Mouse (Mus musculus): ENCODE data around the gene Mrps15. TPM values are rescaled to one million over a fixed set of nuclear protein-coding genes. Genes with fewer than 3 reads are reported as not detected.
A peak's percentile ranks its signal among the peaks of the same experiment; 100 is the strongest.
"Not testable (repeated sequence)": the region's sequence is repeated elsewhere in the genome, so short reads cannot be mapped to it uniquely, and the experiment has no call there.

The Mrps15 gene
- total RNA-seq, 2 experiments from 2014 or later = 46.6 to 47.9 TPM

DNA sequence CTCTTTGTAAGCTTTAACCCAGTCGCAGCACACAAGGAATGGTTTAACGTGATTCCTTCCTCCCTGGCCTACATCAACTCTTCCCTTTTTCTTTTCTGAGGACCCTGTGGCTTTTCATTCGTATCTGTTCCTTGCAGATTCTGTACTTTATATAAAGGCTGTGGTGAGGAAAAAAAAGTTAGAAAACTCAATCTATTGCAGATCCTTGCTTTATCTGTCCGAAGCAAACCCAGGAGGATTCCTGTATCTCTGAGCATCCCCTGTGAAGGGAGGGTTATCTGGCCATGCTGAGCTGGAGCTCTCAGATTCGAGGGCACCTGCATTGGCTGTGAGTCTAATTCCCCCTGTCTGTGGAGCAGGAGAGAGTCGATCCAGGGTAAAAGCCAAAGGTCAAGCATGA, 22.1 kb downstream of the Mrps15 start:
- DNase-seq (ENCODE audit: low spot score in 2 of 2) = no peak

DNA sequence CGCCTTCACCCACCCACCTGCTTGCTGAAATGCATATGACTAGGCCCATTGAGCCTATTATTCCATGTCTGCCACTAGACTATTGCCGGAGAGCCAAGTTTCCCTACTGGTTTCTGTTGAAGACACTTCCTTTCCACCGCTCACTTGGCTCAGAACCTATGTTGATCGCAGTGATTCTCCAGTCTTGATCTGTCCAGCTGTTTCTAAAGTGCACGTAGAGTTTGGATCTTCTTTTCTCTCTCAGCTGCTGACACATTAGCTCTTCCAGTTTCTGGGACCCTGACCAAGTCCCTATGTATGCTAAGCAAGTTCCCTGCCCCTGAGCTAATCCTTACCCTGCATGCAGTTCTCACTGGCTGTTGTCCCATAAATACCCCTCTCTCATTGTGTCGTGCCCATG, 31.1 kb downstream of the Mrps15 start:
- no peak for DNase-seq (ENCODE audit: low spot score in 2 of 2)

DNA sequence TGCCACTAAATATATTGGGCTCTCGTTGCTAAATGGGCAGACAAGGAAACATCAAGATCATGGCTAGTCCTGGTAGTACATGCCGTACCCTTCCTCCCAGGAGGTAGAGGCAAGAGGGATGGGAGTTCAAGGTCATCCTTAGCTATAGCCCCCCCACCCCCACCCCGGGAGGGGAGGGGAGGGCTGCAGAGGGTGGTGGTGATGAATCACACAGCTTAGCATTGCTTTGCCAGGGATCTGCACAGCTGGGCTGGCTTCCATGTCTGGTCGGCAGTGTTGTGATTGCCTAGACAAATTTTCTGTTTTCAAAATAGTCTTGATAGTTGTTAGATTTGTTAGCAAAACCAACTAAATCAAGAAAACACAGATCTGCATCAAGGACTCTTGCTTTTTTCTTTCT, 32.5 kb downstream of the Mrps15 start:
- no peak for DNase-seq (ENCODE audit: low spot score in 2 of 2)

DNA sequence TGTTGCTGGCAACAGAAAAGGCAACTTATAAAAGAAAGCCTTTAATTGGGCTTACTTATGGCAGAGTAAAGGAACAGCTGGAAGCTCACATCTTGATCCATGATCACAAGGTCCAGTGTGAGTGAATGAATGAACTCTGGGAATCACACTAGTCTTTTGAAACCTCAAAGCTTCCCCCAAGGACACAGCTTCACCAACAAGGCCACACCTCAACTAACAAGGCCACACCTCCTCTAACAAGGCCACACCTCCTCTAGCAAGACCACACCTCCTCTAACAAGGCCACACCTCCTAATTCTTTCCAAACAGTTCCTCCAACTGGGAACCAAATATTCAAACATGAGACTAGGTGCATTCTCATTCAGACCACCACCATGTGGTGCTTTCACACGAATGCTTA, 34.9 kb downstream of the Mrps15 start:
- no peak for DNase-seq (ENCODE audit: low spot score in 2 of 2)

DNA sequence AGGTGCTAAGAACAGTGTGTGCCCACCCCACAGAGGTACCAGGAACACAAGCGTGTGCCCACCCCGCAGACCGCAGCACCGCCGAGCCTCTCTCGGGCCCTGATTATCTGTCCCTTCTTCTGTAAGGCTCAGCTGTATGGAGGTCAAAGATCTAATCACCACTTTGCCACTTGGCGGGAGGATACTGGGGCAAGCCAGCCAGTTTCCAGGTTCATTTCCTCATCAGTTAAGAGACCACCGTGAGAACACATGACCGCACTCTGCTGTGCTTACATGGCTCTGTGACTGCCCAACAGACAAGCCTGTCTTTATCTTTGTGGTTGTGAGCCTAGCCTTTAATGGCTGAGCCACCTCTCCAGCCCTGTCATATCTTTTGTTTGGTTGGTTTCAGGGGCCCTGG, 36.3 kb downstream of the Mrps15 start:
- no peak for DNase-seq (ENCODE audit: low spot score in 2 of 2)

DNA sequence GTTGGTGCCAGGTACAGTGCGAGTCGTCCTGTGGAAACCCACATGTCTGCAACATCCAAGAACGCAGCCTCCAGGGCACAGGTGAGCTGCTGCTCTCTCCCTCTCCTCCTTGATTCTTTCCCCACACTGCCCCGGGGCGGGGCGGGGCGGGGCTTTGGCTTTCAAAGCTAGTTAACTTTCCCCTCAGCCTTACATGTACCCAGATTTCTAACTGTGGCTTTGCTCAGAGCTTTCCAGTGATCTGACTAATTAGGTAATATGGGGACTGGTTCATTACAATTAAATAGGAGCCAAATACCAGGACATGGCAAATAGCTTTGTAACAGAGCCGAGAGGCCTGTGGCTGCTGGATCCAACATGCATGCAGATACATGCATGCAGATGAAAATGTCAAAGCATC, 37.7 kb downstream of the Mrps15 start:
- no peak for DNase-seq (ENCODE audit: low spot score in 2 of 2)

DNA sequence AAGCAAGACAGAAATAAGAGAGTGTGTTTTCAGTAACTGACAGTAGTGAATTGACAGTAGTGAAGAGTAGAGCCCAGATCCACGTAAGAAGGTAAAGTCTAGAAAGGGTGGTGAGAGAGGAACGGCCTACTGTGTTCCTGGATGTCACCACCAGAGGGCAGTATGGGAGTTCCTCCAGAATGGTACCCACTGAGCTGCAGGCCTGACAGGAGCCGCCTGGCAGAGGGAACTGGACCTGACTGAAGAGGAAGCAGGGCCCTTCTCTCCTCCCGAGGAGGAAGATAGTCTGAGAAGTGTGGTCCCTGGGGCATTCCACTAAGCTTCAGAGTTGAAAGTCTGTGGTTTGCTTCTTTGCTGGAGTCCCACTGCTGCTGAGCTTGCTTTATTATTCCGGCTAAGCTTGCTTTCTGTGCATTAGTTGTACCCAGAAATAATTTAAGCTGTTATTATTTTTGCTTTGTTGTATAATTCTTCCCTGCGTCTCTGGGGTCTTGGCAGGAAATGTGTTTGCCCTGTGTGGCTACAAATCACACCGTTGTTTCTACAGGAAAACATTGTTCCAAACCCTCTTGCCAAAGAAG, 39.4 kb downstream of the Mrps15 start:
- DNase-seq (ENCODE audit: low spot score in 2 of 2) = peak; percentile 57 to 85

DNA sequence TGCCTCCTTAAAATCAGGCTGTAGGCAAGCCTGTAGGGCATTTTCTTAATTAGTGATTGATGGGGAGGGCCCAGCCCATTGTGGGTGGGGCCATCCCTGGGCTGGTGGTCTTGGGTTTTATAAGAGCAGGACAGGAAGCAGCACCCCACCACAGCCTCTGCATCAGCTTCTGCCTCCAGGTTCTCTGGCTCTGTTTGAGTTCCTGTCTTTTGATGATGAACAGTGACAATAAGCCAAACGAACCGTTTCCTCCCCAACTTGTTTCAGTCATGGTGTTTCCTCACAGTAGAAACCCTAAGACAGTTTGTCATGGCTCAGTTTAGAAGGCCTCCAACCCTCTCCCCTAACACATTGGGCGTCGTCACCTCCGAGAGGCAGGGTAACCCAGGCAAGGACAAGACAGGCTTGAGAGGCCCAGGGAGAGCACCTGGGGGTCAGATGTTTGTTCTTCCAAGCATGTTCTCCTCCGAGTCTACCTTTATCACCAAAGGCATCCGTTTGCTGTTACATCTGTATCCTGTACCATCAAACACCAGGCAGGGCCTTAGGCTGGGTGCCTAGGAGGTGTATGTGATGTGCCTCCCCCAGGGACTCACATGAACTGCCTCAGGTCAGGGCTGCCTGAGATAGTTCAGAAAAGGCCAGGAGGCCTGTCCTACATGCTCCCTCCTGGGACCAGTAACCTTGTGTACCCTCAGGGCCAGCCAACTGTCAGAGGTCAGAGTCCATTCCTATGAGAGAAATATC, 43.5 kb downstream of the Mrps15 start:
- no peak for DNase-seq (ENCODE audit: low spot score in 2 of 2)

DNA sequence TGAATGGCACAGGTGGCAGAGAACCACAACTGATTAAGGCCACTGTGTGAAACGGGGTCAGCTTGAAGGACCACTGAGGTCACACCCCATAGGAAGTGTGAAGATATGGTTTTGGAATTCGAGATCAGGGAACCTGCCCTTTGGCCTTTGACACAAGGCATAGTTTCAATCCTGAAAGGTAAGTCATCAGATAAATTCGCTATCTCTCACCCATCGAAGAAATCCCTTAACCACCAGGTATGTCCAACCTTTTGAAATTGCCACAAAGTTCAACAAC, 44.1 kb downstream of the Mrps15 start:
- no peak for DNase-seq (ENCODE audit: low spot score in 2 of 2)

DNA sequence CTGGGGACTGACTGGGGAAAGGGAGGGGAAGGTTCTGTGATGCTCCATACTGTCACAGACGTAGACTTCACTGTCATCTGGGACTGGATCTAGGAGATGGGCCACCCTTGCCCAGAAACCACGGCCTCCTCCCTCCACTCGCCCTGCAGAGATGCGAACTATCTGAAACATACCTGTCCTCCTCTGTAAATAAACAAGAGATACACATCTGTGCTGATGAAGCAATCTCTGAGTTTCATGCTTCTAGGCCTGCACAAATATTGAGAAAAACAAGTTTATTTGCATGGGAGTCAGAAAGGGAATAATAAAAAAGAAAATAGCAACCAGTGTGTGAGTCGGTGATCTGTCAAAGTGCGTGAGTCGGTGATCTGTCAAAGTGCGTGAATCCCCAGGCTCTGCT, 45.1 kb downstream of the Mrps15 start:
- DNase-seq (ENCODE audit: low spot score in 2 of 2) = no peak

DNA sequence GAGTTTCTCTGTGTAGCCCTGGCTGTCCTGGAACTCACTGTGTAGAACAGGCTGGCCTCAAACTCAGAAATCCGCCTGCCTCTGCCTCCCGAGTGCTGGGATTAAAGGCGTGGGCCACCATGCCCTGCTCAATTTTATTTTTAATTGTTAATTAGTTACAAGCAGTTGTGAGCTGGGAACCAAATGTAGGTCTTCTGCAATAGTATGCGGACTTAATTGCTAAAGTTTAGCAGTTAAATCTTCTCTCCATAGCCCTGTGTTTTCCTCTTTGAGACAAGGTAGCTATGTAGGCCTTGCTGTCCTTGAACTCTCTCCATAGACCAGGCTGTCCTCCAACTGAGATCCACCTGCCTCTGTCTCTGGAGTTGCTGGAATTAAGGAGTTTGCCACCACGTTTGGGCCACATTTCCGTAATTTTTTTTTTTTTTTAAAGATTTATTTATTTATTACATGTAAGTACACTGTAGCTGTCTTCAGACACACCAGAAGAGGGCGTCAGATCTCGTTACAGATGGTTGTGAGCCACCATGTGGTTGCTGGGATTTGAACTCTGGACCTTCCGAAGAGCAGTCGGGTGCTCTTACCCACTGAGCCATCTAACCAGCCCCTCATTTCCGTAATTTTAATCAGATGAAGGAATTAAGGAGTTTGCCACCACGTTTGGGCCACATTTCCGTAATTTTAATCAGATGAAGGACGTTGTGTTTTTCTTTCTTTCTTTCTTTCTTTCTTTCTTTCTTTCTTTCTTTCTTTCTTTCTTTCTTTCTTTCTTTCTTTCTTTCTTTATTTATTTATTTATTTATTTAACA, 49.1 kb downstream of the Mrps15 start:
- DNase-seq (ENCODE audit: low spot score in 2 of 2) = not testable (repeated sequence)

DNA sequence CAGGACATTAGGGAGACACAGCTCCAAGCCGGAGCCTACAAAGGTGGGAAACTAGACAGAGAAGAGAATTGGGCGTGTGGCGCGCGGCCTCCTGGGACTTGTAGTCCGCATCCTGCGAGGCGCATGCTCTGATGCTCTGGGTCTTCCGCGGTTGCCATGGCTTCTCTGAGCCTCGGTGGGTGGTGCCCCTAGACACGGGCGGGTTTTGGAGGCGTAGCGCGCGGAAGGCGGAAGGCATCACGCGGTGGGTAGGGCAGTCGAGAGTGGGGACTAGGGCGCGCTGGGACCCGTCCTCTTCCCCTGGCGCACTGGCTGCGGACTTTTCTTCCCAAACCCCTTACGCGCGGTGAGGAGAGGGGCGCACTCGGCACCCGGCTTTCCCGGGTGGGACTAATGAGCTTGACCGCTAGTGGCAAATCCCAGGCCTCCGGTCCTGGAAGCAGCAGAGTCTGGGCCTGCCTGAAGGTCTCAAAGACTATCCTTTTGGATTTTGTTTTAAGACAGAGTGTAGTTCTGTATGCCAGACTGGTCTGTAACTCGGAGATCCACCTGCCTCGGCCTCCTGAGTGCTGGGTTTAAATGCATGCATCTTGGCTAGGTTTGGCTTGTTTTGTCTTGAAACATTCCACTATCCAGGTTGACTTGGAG, 49.9 kb downstream of the Mrps15 start, which contains the start of gene Lsm10:
TSS of gene Lsm10 (plus strand) at position 160 of the 648 bp plus-strand sequence.
- DNase-seq (ENCODE audit: low spot score in 2 of 2) = peak; percentile 91 to 97

DNA sequence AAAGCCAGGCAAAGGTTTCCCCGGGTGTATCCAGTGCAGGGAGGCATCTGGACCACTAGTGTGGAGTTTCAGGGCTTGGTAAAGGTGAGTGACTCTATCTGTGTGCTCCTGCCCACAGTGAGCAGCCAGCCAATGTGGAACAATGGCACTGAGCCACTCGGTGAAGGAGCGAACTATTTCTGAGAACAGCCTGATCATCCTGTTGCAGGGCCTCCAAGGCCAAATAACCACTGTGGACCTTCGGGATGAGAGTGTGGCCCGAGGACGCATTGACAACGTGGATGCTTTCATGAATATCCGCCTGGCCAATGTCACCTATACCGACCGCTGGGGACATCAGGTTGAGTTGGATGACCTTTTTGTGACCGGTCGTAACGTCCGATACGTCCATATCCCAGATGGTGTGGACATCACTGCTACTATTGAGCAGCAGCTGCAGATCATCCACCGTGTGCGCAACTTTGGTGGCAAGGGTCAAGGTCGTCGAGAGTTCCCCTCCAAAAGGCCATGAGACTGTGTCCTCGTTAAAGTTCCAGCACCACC, 51.1 kb downstream of the Mrps15 start:
- no peak for DNase-seq (ENCODE audit: low spot score in 2 of 2)

DNA sequence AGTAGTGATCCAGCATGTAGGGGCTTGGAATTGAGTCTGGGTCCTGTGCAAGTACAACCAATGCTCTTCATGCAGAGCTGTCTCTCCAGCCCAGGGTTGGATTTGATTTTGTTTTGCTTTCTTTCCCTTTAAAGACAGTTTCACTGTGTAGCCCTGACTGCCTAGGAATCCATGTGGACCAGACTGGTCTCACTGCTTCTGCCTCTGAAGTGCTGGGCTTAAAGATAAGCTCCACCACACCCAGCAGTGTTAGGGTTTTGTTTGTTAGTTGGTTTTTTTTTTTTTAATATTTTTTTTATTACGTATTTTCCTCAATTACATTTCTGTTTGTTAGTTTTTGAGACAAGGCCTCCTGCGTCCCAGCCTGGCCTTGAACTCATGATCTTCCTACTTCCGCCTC, 52.6 kb downstream of the Mrps15 start:
- DNase-seq (ENCODE audit: low spot score in 2 of 2) = no peak

DNA sequence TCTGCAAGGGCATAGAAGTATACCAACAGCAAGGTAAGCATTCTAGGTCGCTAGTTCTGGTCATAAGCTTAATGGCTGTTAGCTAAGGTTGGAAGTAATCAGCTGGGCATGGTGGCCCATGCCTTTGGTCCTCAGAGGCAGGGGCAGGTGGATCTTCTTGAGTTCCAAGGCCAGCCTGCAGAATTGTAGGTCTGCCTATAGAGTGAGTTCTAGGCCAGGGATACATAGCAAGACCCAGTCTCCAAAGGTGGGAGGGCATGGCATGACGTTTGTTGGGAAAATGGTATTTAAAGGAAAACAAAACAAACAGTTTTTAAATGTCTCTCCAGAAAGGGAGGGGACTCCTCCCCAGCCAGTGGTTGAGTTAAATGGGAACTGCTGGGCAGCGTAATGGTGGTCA, 54.0 kb downstream of the Mrps15 start:
- no peak for DNase-seq (ENCODE audit: low spot score in 2 of 2)

DNA sequence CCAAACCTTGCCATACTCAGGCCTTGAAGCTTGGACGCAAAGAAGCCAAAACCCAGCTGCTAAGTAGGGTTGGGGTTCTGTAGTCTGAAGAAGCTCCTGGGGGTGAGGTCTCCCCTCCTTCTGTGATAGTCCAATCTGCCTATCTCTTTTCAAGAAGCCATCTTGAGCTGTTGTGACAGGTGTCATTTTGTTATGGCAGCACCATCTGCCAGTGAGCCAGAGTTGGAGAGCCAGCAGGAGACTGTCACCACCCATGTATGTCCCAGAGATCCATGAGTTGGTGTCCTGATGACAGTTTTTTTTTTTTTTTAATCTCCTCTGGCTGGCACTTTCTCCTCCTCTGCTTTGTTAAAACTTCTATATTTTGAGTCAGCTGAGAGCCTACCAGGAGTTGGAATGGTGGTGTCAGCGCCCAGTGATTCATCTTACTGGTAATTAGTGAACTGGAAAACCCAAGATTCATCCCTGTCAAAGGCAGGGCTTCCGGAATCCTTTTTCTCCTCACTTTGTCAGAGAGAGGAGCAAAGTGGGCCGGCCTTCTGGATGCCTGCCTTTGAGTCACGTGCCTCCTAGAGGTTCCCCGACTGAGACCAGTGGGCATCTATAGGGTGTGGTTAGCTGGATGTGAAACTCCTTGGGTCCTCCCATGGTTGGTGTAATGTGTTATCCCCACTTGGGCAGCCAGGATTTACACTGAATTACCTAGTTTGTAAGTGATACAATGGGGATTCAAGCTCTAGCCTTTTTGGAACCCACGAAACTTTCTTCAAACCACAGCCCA, 55.5 kb downstream of the Mrps15 start:
- no peak for DNase-seq (ENCODE audit: low spot score in 2 of 2)

DNA sequence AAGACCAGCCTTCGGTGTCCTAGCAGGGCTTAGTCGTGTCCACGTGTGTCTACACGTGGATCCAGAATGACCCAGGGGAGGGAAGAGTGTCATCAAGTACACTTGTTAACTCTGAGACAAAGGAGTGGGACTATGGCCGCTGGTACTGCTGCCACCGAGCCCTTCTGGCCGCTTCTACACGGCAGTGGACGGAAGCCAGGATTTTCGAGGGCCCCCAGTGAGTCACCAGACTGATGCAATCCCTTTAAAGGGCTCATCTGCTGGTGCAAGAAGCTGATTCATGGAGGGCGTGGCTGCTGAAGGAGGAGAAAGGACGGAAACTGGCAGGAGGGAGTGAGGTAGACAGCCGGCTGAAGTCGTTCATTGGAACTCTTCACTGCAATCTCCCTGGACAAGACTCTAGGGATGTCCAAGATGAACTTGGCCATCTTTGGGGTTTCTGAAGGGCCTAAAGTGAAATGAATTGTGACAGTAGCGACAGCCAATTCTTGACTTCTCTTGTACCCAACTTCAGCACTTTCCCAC, 56.4 kb downstream of the Mrps15 start:
- DNase-seq (ENCODE audit: low spot score in 2 of 2) = peak; percentile 67 to 76

DNA sequence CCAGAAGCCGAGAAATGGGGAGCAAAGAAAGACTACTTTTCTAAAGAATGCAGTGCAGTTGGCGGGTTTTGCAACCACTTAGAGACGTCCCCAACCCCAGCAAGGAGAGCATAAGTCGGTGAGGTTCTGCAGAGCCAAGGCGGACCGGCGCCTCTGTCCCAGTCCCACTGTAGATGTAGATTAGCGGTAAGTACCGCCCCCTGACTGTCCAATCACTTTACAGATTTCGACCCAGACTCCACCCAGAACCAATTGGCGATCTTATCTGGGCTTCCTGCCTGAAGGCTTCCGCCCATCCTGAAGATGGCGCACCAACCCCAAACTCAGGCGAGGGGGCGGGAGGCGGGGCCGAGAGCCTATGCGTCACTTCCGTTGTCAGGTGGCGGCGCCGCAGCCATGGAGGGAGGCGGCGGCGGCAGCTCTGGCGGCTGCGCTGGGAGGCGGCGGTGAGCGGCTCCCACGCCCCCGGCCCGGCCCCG, 56.9 kb downstream of the Mrps15 start, which contains the start of gene Stk40:
TSS of gene Stk40 (plus strand) at position 368 of the 479 bp plus-strand sequence.
- DNase-seq (ENCODE audit: low spot score in 2 of 2) = peak; percentile 92 to 98

DNA sequence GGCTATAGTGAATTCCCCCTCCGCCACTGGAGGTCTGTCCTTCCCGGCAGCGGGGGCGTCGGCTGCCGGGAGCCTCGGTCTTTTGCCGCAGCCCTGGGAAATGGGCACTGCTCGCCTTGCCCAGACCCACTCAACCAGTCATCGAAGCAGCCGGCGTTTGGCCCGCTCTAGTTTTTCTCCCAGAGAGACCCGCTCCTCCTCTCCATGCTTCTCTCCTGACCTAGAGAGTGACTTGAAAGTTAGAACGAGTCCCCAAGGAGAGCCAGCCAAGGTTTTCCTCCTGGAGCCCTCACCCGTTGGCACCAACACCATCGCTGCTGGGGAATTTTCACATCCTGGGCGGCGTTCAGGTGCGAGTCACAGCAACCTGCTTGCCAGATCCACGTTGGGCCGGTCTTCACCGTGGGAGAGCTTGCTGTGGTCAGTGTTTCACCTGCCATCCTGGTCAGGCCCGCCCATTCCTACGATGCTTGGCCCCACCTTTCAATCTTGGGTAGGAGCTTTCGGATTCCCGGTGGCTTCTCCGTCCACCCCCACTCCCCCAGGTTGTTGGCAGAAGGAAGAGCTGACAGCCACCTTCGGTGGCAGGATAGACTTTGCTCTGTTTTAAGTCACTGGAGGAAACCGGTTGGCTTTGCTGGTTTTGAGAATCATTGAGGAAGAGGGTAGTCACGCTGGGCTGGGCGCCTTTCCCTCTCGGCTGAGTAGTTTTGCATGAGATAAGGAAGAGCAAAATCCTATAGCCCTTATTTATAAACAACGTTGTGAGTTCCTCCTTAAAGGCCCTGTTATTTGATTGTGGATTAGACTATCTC, 57.7 kb downstream of the Mrps15 start:
- DNase-seq (ENCODE audit: low spot score in 2 of 2) = no peak
